Comparison of ENCODE assay signal across 24 mouse cellular contexts in the genomic region with DNA sequence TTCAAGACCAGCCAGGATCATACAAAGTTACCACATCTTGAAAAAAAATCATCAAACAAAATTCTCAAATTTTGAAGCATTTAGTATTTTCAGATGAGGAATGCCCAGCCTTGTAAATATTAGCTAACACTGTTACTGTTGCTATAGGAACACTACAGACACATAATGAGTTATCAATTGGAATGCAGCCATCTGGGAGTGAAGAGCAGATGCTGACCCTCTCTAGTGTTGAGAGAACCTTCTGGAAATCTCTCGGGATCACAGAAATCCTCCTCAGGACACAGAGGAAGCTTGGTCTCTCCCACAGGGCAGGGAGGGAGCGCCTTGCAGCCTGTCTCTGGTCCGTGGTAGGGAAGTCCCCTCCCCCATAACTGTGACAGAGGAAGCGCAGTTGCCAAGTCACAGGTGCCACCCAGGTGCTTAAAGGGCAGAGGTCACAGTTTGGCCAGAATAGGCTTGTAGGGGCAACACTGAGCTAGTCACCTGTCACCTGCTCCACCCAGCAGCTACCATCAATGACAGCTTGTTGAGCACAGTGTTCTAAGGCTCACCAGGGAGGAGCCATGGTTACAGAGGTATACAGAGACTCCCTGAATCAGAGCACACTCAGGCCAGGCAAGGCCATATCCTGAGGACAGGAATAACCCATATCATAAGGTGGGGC. TPM values are rescaled to one million over a fixed set of nuclear protein-coding genes. Genes with fewer than 3 reads are reported as not detected.
DNase-seq lines count a peak whose midpoint lies in the region; ATAC-seq and TF ChIP-seq lines count a peak whose summit lies in the region.
"Had no signal": no experiment of that assay in that cellular context is flagged by ENCODE, and none has a peak within 500 bp of the region (broad histone marks: within the 10 kb centered on the region; RNA-seq: fewer than 3 reads in every experiment).

No protein-coding gene starts in this region.

- no peak for ATAC-seq in forebrain, embryonic 14.5 days
- no peak for ATAC-seq in lung, postnatal 0 days
- ATAC-seq in intestine, postnatal 0 days = peak; percentile 63
- ATAC-seq: forebrain, embryonic 15.5 days had no signal

- H3K36me3 ChIP-seq in forebrain, embryonic 14.5 days (ENCODE audit: control insufficient read depth, insufficient read depth, low read length) = peaks cover 9% of the 10 kb centered on the region; the same call in 1 of the 2 replicates
- H3K36me3 ChIP-seq in forebrain, embryonic 10.5 days (replicated peaks) = peaks cover 71% of the 10 kb centered on the region
- H3K36me3 ChIP-seq in lung, postnatal 0 days (ENCODE audit: insufficient read depth, low read length) = no peaks in the 10 kb centered on the region
- H3K36me3 ChIP-seq in intestine, postnatal 0 days (ENCODE audit: control insufficient read depth, insufficient read depth) = peaks cover 4% of the 10 kb centered on the region; the same call in 1 of the 2 replicates

- TF ChIP-seq CTCF in lung, postnatal 0 days (IDR thresholded peaks at IDR 0.05) = no peak
- TF ChIP-seq CTCF in intestine, postnatal 0 days (IDR thresholded peaks at IDR 0.05; ENCODE audit: low read depth) = no peak

- WGBS in forebrain, embryonic 14.5 days = 64% methylated on average over 4 of the region's 4 CpGs
- 80% methylated on average over 4 of the region's 4 CpGs for WGBS in forebrain, embryonic 10.5 days
- WGBS in lung, postnatal 0 days = 49% methylated on average over 4 of the region's 4 CpGs
- 54% methylated on average over 4 of the region's 4 CpGs for WGBS in intestine, postnatal 0 days

- no peak overlapping the region for H3K27ac ChIP-seq in forebrain, embryonic 14.5 days (ENCODE audit: low read depth, low read length)
- H3K27ac ChIP-seq in forebrain, embryonic 10.5 days = no peak overlapping the region
- no peak overlapping the region for H3K27ac ChIP-seq in lung, postnatal 0 days (ENCODE audit: low read length)
- H3K27ac ChIP-seq in intestine, postnatal 0 days (ENCODE audit: low read depth, low read length) = no peak overlapping the region; the same call in 1 of the 2 replicates
- H3K27ac ChIP-seq: embryonic facial prominence, embryonic 15.5 days; forebrain, embryonic 15.5 days; heart, embryonic 10.5 days; hindbrain, embryonic 14.5 days; liver, embryonic 14.5 days; neural tube, embryonic 12.5 days; stomach, embryonic 15.5 days had no signal

- no peak for TF ChIP-seq EP300 in lung, postnatal 0 days (IDR thresholded peaks at IDR 0.05)

- no peaks in the 10 kb centered on the region for H3K9me3 ChIP-seq in forebrain, embryonic 14.5 days (replicated peaks; ENCODE audit: control insufficient read depth, low read length)
- H3K9me3 ChIP-seq in forebrain, embryonic 10.5 days = no peaks in the 10 kb centered on the region
- no peaks in the 10 kb centered on the region for H3K9me3 ChIP-seq in lung, postnatal 0 days (ENCODE audit: low read length)
- H3K9me3 ChIP-seq in intestine, postnatal 0 days (ENCODE audit: control insufficient read depth) = no peaks in the 10 kb centered on the region
- H3K9me3 ChIP-seq: embryonic facial prominence, embryonic 15.5 days; forebrain, embryonic 15.5 days; G1E; heart, embryonic 10.5 days; neural tube, embryonic 12.5 days; stomach, embryonic 15.5 days had no signal

- no peak overlapping the region for H3K4me3 ChIP-seq in forebrain, embryonic 14.5 days (ENCODE audit: low read depth, low read length)
- H3K4me3 ChIP-seq in forebrain, embryonic 10.5 days = no peak overlapping the region
- H3K4me3 ChIP-seq in lung, postnatal 0 days (ENCODE audit: low read depth, low read length) = no peak overlapping the region
- no peak overlapping the region for H3K4me3 ChIP-seq in intestine, postnatal 0 days (ENCODE audit: low read depth, low read length)
- H3K4me3 ChIP-seq: embryonic facial prominence, embryonic 15.5 days; forebrain, embryonic 15.5 days; heart, embryonic 10.5 days; neural tube, embryonic 12.5 days; stomach, embryonic 15.5 days had no signal

- DNase-seq in forebrain, embryonic 14.5 days (ENCODE audit: low spot score) = peak; percentile 37
- DNase-seq in forebrain, embryonic 10.5 days (ENCODE audit: extremely low spot score, low spot score) = no peak
- peak; percentile 40 for DNase-seq in lung, postnatal 0 days (ENCODE audit: low spot score)
- DNase-seq in lung, postnatal 10 days = no peak
- DNase-seq in B cell, adult 2 months = peak; percentile 58 to 61
- no peak for DNase-seq in right cerebral cortex, postnatal 4 days
- DNase-seq in urinary bladder, postnatal 4 days (ENCODE audit: low spot score in 2 of 2) = no peak
- DNase-seq: cerebellum, adult 11 months; cerebellum, postnatal 14 days; embryo, embryonic 11 days; kidney, adult 8-10 months; kidney, postnatal 36 days; layer of hippocampus, postnatal 36 days; lung, postnatal 14 days; right cerebral cortex, postnatal 25 days had no signal

- H3K9ac ChIP-seq in forebrain, embryonic 14.5 days (ENCODE audit: low read length) = no peak overlapping the region
- no peak overlapping the region for H3K9ac ChIP-seq in lung, postnatal 0 days (replicated peaks; ENCODE audit: low read depth)
- H3K9ac ChIP-seq in intestine, postnatal 0 days (ENCODE audit: low read depth, low read length) = no peak overlapping the region
- H3K9ac ChIP-seq: embryonic facial prominence, embryonic 15.5 days; forebrain, embryonic 15.5 days; hindbrain, embryonic 14.5 days; liver, embryonic 14.5 days; neural tube, embryonic 12.5 days; stomach, embryonic 15.5 days had no signal

- H3K4me1 ChIP-seq in forebrain, embryonic 14.5 days (ENCODE audit: control insufficient read depth, insufficient read depth, low read length) = no peaks in the 10 kb centered on the region
- H3K4me1 ChIP-seq in forebrain, embryonic 10.5 days = no peaks in the 10 kb centered on the region
- H3K4me1 ChIP-seq in lung, postnatal 0 days (ENCODE audit: insufficient read depth, low read depth, low read length) = no peaks in the 10 kb centered on the region
- H3K4me1 ChIP-seq in intestine, postnatal 0 days (replicated peaks; ENCODE audit: control insufficient read depth, insufficient read depth, low read length) = peaks cover 4% of the 10 kb centered on the region; the same call in 1 of the 2 replicates
- H3K4me1 ChIP-seq: embryonic facial prominence, embryonic 15.5 days; neural tube, embryonic 12.5 days; stomach, embryonic 15.5 days had no signal

- H3K27me3 ChIP-seq in forebrain, embryonic 14.5 days (replicated peaks; ENCODE audit: control insufficient read depth, insufficient read depth, low read length) = no peaks in the 10 kb centered on the region
- H3K27me3 ChIP-seq in forebrain, embryonic 10.5 days (ENCODE audit: poor library complexity, severe bottlenecking) = no peaks in the 10 kb centered on the region
- H3K27me3 ChIP-seq in lung, postnatal 0 days (replicated peaks; ENCODE audit: insufficient read depth, low read length) = no peaks in the 10 kb centered on the region
- no peaks in the 10 kb centered on the region for H3K27me3 ChIP-seq in intestine, postnatal 0 days (replicated peaks; ENCODE audit: control insufficient read depth, insufficient read depth, low read length)
- H3K27me3 ChIP-seq: embryonic facial prominence, embryonic 15.5 days; forebrain, embryonic 15.5 days; neural tube, embryonic 12.5 days; stomach, embryonic 15.5 days had no signal

- no peak overlapping the region for H3K4me2 ChIP-seq in forebrain, embryonic 14.5 days (ENCODE audit: low read length)
- no peak overlapping the region for H3K4me2 ChIP-seq in lung, postnatal 0 days (replicated peaks; ENCODE audit: low read depth, low read length)
- H3K4me2 ChIP-seq in intestine, postnatal 0 days (replicated peaks; ENCODE audit: low read depth) = 0 out of 2 replicates have a peak overlapping the region, but pooled peaks have one; percentile 6
- H3K4me2 ChIP-seq: embryonic facial prominence, embryonic 15.5 days; forebrain, embryonic 15.5 days; hindbrain, embryonic 14.5 days; neural tube, embryonic 12.5 days; stomach, embryonic 15.5 days had no signal

RNA-seq across cellular contexts. Expression of a gene that starts 17.6 kb away (rescaled TPM):
- 0.84 and 1.1 TPM in 2 replicates for polyA plus RNA-seq in forebrain, embryonic 14.5 days (2014; fragmentation: Nextera tagmentation; extraction: Ambion mirVana)
- polyA plus RNA-seq in forebrain, embryonic 10.5 days (2016; fragmentation: Nextera tagmentation; extraction: Ambion mirVana) = 9.0 and 9.5 TPM in 2 replicates
- 23.7 and 32.4 TPM in 2 replicates for polyA plus RNA-seq in lung, postnatal 0 days (2015; fragmentation: Nextera tagmentation; extraction: Ambion mirVana)
- polyA plus RNA-seq in intestine, postnatal 0 days (2015; fragmentation: Nextera tagmentation; extraction: Ambion mirVana) = 34.8 and 37.6 TPM in 2 replicates

RNA-seq across cellular contexts. Expression of a gene that starts 30.3 kb away (rescaled TPM):
- 2.0 and 2.5 TPM in 2 replicates for polyA plus RNA-seq in forebrain, embryonic 14.5 days (2014; fragmentation: Nextera tagmentation; extraction: Ambion mirVana)
- 2.4 and 2.8 TPM in 2 replicates for polyA plus RNA-seq in forebrain, embryonic 10.5 days (2016; fragmentation: Nextera tagmentation; extraction: Ambion mirVana)
- 5.8 and 9.4 TPM in 2 replicates for polyA plus RNA-seq in lung, postnatal 0 days (2015; fragmentation: Nextera tagmentation; extraction: Ambion mirVana)
- 1.8 and 2.3 TPM in 2 replicates for polyA plus RNA-seq in intestine, postnatal 0 days (2015; fragmentation: Nextera tagmentation; extraction: Ambion mirVana)

RNA-seq across cellular contexts. Expression of a gene that starts 35.4 kb away (rescaled TPM):
- 29.3 and 30.1 TPM in 2 replicates for polyA plus RNA-seq in forebrain, embryonic 14.5 days (2014; fragmentation: Nextera tagmentation; extraction: Ambion mirVana)
- 27.2 and 30.3 TPM in 2 replicates for polyA plus RNA-seq in forebrain, embryonic 10.5 days (2016; fragmentation: Nextera tagmentation; extraction: Ambion mirVana)
- 15.8 and 17.6 TPM in 2 replicates for polyA plus RNA-seq in lung, postnatal 0 days (2015; fragmentation: Nextera tagmentation; extraction: Ambion mirVana)
- polyA plus RNA-seq in intestine, postnatal 0 days (2015; fragmentation: Nextera tagmentation; extraction: Ambion mirVana) = 16.1 and 18.4 TPM in 2 replicates

RNA-seq across cellular contexts. Expression of a gene that starts 45.1 kb away (rescaled TPM):
- 6.5 and 6.6 TPM in 2 replicates for polyA plus RNA-seq in forebrain, embryonic 14.5 days (2014; fragmentation: Nextera tagmentation; extraction: Ambion mirVana)
- polyA plus RNA-seq in forebrain, embryonic 10.5 days (2016; fragmentation: Nextera tagmentation; extraction: Ambion mirVana) = 10.0 and 10.4 TPM in 2 replicates
- polyA plus RNA-seq in lung, postnatal 0 days (2015; fragmentation: Nextera tagmentation; extraction: Ambion mirVana) = 6.7 and 7.1 TPM in 2 replicates
- polyA plus RNA-seq in intestine, postnatal 0 days (2015; fragmentation: Nextera tagmentation; extraction: Ambion mirVana) = 7.1 and 7.2 TPM in 2 replicates

RNA-seq across cellular contexts. Expression of a gene that starts 52.8 kb away (rescaled TPM):
- 7.0 and 8.1 TPM in 2 replicates for polyA plus RNA-seq in forebrain, embryonic 14.5 days (2014; fragmentation: Nextera tagmentation; extraction: Ambion mirVana)
- polyA plus RNA-seq in forebrain, embryonic 10.5 days (2016; fragmentation: Nextera tagmentation; extraction: Ambion mirVana) = 16.3 and 17.3 TPM in 2 replicates
- 17.3 and 17.8 TPM in 2 replicates for polyA plus RNA-seq in lung, postnatal 0 days (2015; fragmentation: Nextera tagmentation; extraction: Ambion mirVana)
- polyA plus RNA-seq in intestine, postnatal 0 days (2015; fragmentation: Nextera tagmentation; extraction: Ambion mirVana) = 10.7 and 12.5 TPM in 2 replicates

Comparison
In these comparisons a context has a peak if more than half of its experiments do, and no peak if none do; other contexts are left out.
1. DNase-seq: peak in forebrain, embryonic 14.5 days (single experiment), lung, postnatal 0 days (single experiment) and B cell, adult 2 months (2 of 2); none in forebrain, embryonic 10.5 days (single experiment), lung, postnatal 10 days (single experiment), right cerebral cortex, postnatal 4 days (single experiment) and urinary bladder, postnatal 4 days (0 of 2).